Mouse (Mus musculus): Measurements from ENCODE around the gene Gpr132.

- TF ChIP-seq CTCF (IDR thresholded peaks at IDR 0.05; ENCODE audit: control insufficient read depth, insufficient read depth, insufficient read length) (no peak), MYOD1 (IDR thresholded peaks at IDR 0.05; ENCODE audit: control insufficient read depth, insufficient read length, low read depth) (no peak), USF1 (IDR thresholded peaks at IDR 0.05; ENCODE audit: low read depth) (no peak), MAX (IDR thresholded peaks at IDR 0.05) (no peak)
These were observed 64.0 kb downstream of the Gpr132 start for GRCm38 (mm10) chr12:112804046-112804445.

All from C2C12 (cell line).